Mouse (Mus musculus): ENCODE measurements around the gene Rhof. TPM values are rescaled to one million over a fixed set of nuclear protein-coding genes. Genes with fewer than 3 reads are reported as not detected.
A peak's percentile ranks its signal among the peaks of the same experiment; 100 is the strongest.

Rhof gene
- total RNA-seq, 2 experiments from 2014 or later, result 0.27 to 0.51 TPM

- no peak for DNase-seq
- intact Hi-C loops (cut with DNase I; ENCODE audit: low total_unique reads), result no loop called here
Observed at GRCm38 (mm10) chr5:123125105-123125504, 7.4 kb downstream of the Rhof start.

- no peak for DNase-seq
- intact Hi-C loops (cut with DNase I; ENCODE audit: low total_unique reads), result no loop called here
Observed at GRCm38 (mm10) chr5:123122181-123122580, 10.3 kb downstream of the Rhof start.

GRCm38 (mm10) chr5:123120624-123121215, 11.8 kb downstream of the Rhof start:
- intact Hi-C loops (cut with DNase I; ENCODE audit: low total_unique reads), result no loop called here
- no peak for DNase-seq

- intact Hi-C loops (cut with DNase I; ENCODE audit: low total_unique reads), result loop anchor here (5.0 kb wide), 2 partner anchors 33 to 52 kb away; partner anchors contain the start of gene Tmem120b
- DNase-seq, result no peak
Observed at GRCm38 (mm10) chr5:123118826-123119225, 13.7 kb downstream of the Rhof start.

- DNase-seq, result no peak
- intact Hi-C loops (cut with DNase I; ENCODE audit: low total_unique reads), result loop anchor here (2.0 to 5.0 kb wide), 3 partner anchors 35 to 53 kb away; partner anchors contain the start of gene Tmem120b
Observed at GRCm38 (mm10) chr5:123117773-123118172, 14.7 kb downstream of the Rhof start.

- intact Hi-C loops (cut with DNase I; ENCODE audit: low total_unique reads), result loop anchor here (2.0 to 5.0 kb wide), 3 partner anchors 35 to 54 kb away; partner anchors contain the start of gene Tmem120b
Observed at GRCm38 (mm10) chr5:123117257-123117656, 15.2 kb downstream of the Rhof start.

GRCm38 (mm10) chr5:123116080-123116479, 16.4 kb downstream of the Rhof start:
- intact Hi-C loops (cut with DNase I; ENCODE audit: low total_unique reads), result loop anchor here (2.0 to 5.0 kb wide), 3 partner anchors 36 to 55 kb away; partner anchors contain the start of gene Tmem120b
- no peak for DNase-seq

More at GRCm38 (mm10) chr5:123117257-123117656, 15.2 kb downstream of the Rhof start:
- peak; percentile 84 for DNase-seq

GRCm38 (mm10) chr5:123114924-123115323, 17.6 kb downstream of the Rhof start:
- DNase-seq, result no peak
- intact Hi-C loops (cut with DNase I; ENCODE audit: low total_unique reads), result loop anchor here (5.0 kb wide), 2 partner anchors 37 to 48 kb away; partner anchors contain the start of gene Tmem120b

GRCm38 (mm10) chr5:123114109-123114508, 18.4 kb downstream of the Rhof start:
- no peak for DNase-seq
- intact Hi-C loops (cut with DNase I; ENCODE audit: low total_unique reads), result no loop called here

- intact Hi-C loops (cut with DNase I; ENCODE audit: low total_unique reads), result no loop called here
- DNase-seq, result no peak
Observed at GRCm38 (mm10) chr5:123110296-123110721, 22.2 kb downstream of the Rhof start.

- intact Hi-C loops (cut with DNase I; ENCODE audit: low total_unique reads), result no loop called here
- DNase-seq, result no peak
Observed at GRCm38 (mm10) chr5:123109452-123110203, 22.9 kb downstream of the Rhof start.

GRCm38 (mm10) chr5:123104769-123105168, 27.7 kb downstream of the Rhof start:
- intact Hi-C loops (cut with DNase I; ENCODE audit: low total_unique reads), result no loop called here
- no peak for DNase-seq

- intact Hi-C loops (cut with DNase I; ENCODE audit: low total_unique reads), result no loop called here
- no peak for DNase-seq
Observed at GRCm38 (mm10) chr5:123103556-123103955, 28.9 kb downstream of the Rhof start.

GRCm38 (mm10) chr5:123102376-123102775, 30.1 kb downstream of the Rhof start:
- intact Hi-C loops (cut with DNase I; ENCODE audit: low total_unique reads), result no loop called here
- DNase-seq, result no peak

GRCm38 (mm10) chr5:123098487-123098886, 34.0 kb downstream of the Rhof start:
- no peak for DNase-seq
- intact Hi-C loops (cut with DNase I; ENCODE audit: low total_unique reads), result no loop called here

- intact Hi-C loops (cut with DNase I; ENCODE audit: low total_unique reads), result no loop called here
- DNase-seq, result no peak
Observed at GRCm38 (mm10) chr5:123096299-123096698, 36.2 kb downstream of the Rhof start.

- intact Hi-C loops (cut with DNase I; ENCODE audit: low total_unique reads), result no loop called here
- DNase-seq, result no peak
Observed at GRCm38 (mm10) chr5:123094238-123094991, 38.1 kb downstream of the Rhof start.

GRCm38 (mm10) chr5:123093077-123093633, 39.3 kb downstream of the Rhof start:
- DNase-seq, result no peak
- intact Hi-C loops (cut with DNase I; ENCODE audit: low total_unique reads), result no loop called here

GRCm38 (mm10) chr5:123090560-123091306, 41.8 kb downstream of the Rhof start:
- DNase-seq, result no peak
- intact Hi-C loops (cut with DNase I; ENCODE audit: low total_unique reads), result no loop called here
